Mouse (Mus musculus): ENCODE measurements at regions not wholly inside any gene's neighbourhood (a gene's known extent, or its start where the extent isn't known, plus 50 kb on each side); places are given as distances from the start of the nearest gene placed in this dataset.

DNA sequence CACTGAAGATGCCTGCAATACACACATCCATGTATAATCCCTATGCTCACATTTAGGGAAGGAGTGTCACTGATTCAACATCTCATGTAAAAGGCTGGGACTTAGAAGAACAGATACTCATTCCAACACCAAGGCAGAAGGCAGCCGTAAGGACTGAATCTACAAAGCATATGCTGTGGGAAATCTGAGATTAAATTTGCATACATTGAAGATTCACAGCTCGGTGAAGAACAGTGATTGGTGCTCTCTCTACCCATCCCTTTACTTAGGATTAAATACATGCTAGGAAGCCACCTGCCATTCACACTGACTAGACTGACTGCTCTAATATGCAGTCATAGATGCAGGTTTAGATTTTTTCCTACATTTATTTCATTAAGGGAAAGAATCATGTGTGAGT is 1476.5 kb upstream of the Lrrc6 start:
- no peak overlapping the region for H3ac ChIP-seq (ENCODE audit: control insufficient read depth, insufficient read length, low read depth)
- H3K79me2 ChIP-seq (ENCODE audit: control insufficient read depth, insufficient read depth), result no peaks in the 10 kb centered on the region
- no peak for TF ChIP-seq MAX (IDR thresholded peaks at IDR 0.05)
- no peak for TF ChIP-seq MYOG (IDR thresholded peaks at IDR 0.05; ENCODE audit: control insufficient read depth, extremely low read depth, insufficient read length)
- TF ChIP-seq USF1 (IDR thresholded peaks at IDR 0.05; ENCODE audit: low read depth), result no peak
- TF ChIP-seq CEBPB (IDR thresholded peaks at IDR 0.05; ENCODE audit: low read depth), result no peak
- TF ChIP-seq MYOD1 (IDR thresholded peaks at IDR 0.05; ENCODE audit: control insufficient read depth, insufficient read length, low read depth), result no peak
- no peak for TF ChIP-seq CTCF (IDR thresholded peaks at IDR 0.05; ENCODE audit: control insufficient read depth, insufficient read depth, insufficient read length)
- TF ChIP-seq FOSL1 (IDR thresholded peaks at IDR 0.05; ENCODE audit: insufficient read depth, low read length, poor library complexity, severe bottlenecking), result no peak
- no peaks in the 10 kb centered on the region for H3K36me3 ChIP-seq (ENCODE audit: control insufficient read depth, insufficient read depth)
- no peak overlapping the region for H3K4me3 ChIP-seq (ENCODE audit: insufficient read depth, poor library complexity, severe bottlenecking)
- H3K79me3 ChIP-seq (ENCODE audit: low read depth), result no peaks in the 10 kb centered on the region
- H3K27me3 ChIP-seq (ENCODE audit: control insufficient read depth, insufficient read depth, insufficient read length), result no peaks in the 10 kb centered on the region

DNA sequence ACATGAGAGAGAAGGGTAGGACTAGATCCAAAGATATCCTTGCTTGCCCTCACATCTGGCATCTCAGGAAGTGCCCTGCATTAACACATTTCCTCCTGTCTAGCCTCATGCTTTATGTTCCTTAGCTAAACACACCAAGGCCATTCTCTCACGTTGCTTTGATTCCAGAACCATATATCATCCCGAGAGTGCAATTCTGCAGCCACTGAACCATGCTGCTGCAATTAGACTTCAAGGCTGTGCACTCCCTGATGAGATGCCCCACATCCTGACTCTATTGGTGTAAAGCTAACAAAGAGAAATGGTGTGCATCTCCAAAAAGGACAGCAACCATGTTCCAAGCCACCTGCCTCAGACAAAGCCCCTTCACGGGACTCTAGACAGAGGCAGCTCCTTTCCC is 1471.3 kb upstream of the Lrrc6 start:
- no peaks in the 10 kb centered on the region for H3K36me3 ChIP-seq (ENCODE audit: control insufficient read depth, insufficient read depth)
- no peak overlapping the region for H3K4me3 ChIP-seq (ENCODE audit: insufficient read depth, poor library complexity, severe bottlenecking)
- peaks cover 3% of the 10 kb centered on the region for H3K27me3 ChIP-seq (ENCODE audit: control insufficient read depth, insufficient read depth, insufficient read length)
- H3K79me2 ChIP-seq (ENCODE audit: control insufficient read depth, insufficient read depth), result no peaks in the 10 kb centered on the region
- H3ac ChIP-seq (ENCODE audit: control insufficient read depth, insufficient read length, low read depth), result no peak overlapping the region
- no peaks in the 10 kb centered on the region for H3K79me3 ChIP-seq (ENCODE audit: low read depth)
- TF ChIP-seq CTCF (IDR thresholded peaks at IDR 0.05; ENCODE audit: control insufficient read depth, insufficient read depth, insufficient read length) (no peak), FOSL1 (IDR thresholded peaks at IDR 0.05; ENCODE audit: insufficient read depth, low read length, poor library complexity, severe bottlenecking) (no peak), MYOD1 (IDR thresholded peaks at IDR 0.05; ENCODE audit: control insufficient read depth, insufficient read length, low read depth) (no peak), MYOG (IDR thresholded peaks at IDR 0.05; ENCODE audit: control insufficient read depth, extremely low read depth, insufficient read length) (no peak), CEBPB (IDR thresholded peaks at IDR 0.05; ENCODE audit: low read depth) (no peak), USF1 (IDR thresholded peaks at IDR 0.05; ENCODE audit: low read depth) (no peak), MAX (IDR thresholded peaks at IDR 0.05) (no peak)

DNA sequence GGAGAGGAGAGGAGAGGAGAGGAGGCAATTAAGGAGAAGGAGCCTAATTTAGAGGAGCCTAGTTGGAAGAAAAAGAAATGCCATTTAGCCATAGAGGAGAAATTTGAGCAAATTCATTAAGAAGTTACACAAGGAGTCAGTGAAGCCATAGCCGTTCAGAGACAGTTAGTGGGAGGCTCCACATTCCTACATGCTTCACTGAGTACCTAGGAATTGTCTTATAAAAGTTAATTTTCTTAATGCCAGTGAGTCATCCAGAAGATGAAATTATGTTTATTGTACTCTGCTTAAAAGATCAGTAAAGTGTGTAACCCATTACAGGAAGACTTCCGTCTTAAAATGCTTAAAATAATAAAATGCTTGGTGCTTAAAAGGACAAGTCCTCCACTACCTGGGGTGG is 1453.5 kb upstream of the Lrrc6 start:
- Histone ChIP-seq H3K4me3 (ENCODE audit: insufficient read depth, poor library complexity, severe bottlenecking) (no peak overlapping the region), H3K79me3 (ENCODE audit: low read depth) (no peaks in the 10 kb centered on the region), H3K36me3 (ENCODE audit: control insufficient read depth, insufficient read depth) (no peaks in the 10 kb centered on the region), H3K79me2 (ENCODE audit: control insufficient read depth, insufficient read depth) (no peaks in the 10 kb centered on the region), H3K27me3 (ENCODE audit: control insufficient read depth, insufficient read depth, insufficient read length) (no peaks in the 10 kb centered on the region), H3ac (ENCODE audit: control insufficient read depth, insufficient read length, low read depth) (no peak overlapping the region)
- TF ChIP-seq CEBPB (IDR thresholded peaks at IDR 0.05; ENCODE audit: low read depth) (no peak), CTCF (IDR thresholded peaks at IDR 0.05; ENCODE audit: control insufficient read depth, insufficient read depth, insufficient read length) (no peak), USF1 (IDR thresholded peaks at IDR 0.05; ENCODE audit: low read depth) (no peak), MYOG (IDR thresholded peaks at IDR 0.05; ENCODE audit: control insufficient read depth, extremely low read depth, insufficient read length) (no peak), MAX (IDR thresholded peaks at IDR 0.05) (no peak), FOSL1 (IDR thresholded peaks at IDR 0.05; ENCODE audit: insufficient read depth, low read length, poor library complexity, severe bottlenecking) (no peak), MYOD1 (IDR thresholded peaks at IDR 0.05; ENCODE audit: control insufficient read depth, insufficient read length, low read depth) (no peak)

DNA sequence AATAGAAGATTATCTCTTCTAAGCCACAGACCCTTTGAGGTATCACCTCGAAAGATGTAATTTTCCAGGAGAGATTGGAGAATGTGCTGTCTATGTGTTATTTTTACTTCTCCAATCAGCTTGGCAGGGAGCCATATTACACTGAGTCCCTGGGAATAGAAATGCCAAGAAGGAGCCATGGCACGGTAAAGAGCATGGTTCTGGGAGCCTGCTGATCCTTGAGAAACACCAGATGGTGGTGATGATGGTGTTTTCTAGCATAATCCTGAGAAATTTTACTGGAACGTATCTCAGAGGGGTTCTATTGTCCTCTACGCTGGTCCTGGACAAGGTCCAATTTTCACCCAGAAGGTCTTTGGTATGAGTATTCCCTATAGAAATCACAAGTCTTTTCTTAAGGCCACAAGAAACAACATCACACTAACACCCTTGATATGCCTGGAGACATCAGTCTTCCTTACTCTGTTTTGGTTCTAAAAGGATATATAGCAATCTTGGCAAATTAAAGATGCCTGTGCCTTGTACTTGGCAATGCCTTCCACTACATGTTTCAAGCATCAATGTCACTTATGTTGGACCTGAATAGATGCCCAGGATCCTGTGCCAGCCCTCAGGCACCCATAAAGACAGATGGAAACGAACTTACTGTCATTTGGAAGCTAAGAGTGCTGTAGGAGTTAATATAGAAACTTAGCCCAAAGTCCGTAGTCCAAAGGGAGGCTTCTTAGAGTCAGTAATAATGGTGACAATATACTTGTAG is 1449.8 kb upstream of the Lrrc6 start:
- Histone ChIP-seq H3K79me3 (ENCODE audit: low read depth) (no peaks in the 10 kb centered on the region), H3K4me3 (ENCODE audit: insufficient read depth, poor library complexity, severe bottlenecking) (no peak overlapping the region), H3K27me3 (ENCODE audit: control insufficient read depth, insufficient read depth, insufficient read length) (no peaks in the 10 kb centered on the region), H3K36me3 (ENCODE audit: control insufficient read depth, insufficient read depth) (no peaks in the 10 kb centered on the region), H3K79me2 (ENCODE audit: control insufficient read depth, insufficient read depth) (no peaks in the 10 kb centered on the region), H3ac (ENCODE audit: control insufficient read depth, insufficient read length, low read depth) (no peak overlapping the region)
- TF ChIP-seq USF1 (IDR thresholded peaks at IDR 0.05; ENCODE audit: low read depth) (no peak), MYOG (IDR thresholded peaks at IDR 0.05; ENCODE audit: control insufficient read depth, extremely low read depth, insufficient read length) (no peak), MAX (IDR thresholded peaks at IDR 0.05) (no peak), MYOD1 (IDR thresholded peaks at IDR 0.05; ENCODE audit: control insufficient read depth, insufficient read length, low read depth) (no peak)

DNA sequence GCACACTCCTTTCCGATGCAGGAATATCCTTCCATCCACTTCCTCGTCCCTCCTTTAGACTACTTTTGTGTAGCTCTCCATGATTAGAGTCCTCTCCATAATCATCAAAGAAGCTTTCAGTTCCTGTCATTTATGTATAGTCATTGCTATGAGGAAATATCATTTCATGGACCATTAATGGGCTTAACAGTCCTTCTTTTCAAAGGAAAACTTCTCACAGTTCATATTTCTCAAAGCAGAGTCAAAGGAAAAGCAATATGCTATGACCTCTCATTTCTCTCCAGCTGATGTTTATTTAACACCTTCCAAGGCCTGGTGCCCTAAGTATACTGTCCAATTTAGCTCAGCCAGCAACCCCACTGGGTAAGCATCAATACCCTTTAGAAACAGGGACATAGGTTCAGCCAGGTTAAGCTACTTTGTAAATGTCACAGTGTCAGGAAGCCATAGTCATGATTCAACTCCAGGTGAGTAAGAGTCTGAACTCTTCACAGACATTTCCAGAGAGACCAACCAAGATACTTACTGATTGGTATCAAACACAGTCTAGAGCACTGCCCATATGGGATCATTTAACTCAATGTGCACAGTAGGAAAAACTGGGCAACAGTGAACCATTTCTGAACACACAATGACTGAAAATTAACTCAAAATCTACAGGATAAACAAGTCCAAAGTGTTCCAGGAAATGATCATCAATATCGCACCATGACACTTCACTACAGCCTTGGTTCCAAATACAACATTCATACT is 1443.8 kb upstream of the Lrrc6 start:
- Histone ChIP-seq H3K79me2 (ENCODE audit: control insufficient read depth, insufficient read depth) (no peaks in the 10 kb centered on the region), H3K79me3 (ENCODE audit: low read depth) (no peaks in the 10 kb centered on the region), H3ac (ENCODE audit: control insufficient read depth, insufficient read length, low read depth) (no peak overlapping the region), H3K4me3 (ENCODE audit: insufficient read depth, poor library complexity, severe bottlenecking) (no peak overlapping the region), H3K36me3 (ENCODE audit: control insufficient read depth, insufficient read depth) (no peaks in the 10 kb centered on the region), H3K27me3 (ENCODE audit: control insufficient read depth, insufficient read depth, insufficient read length) (no peaks in the 10 kb centered on the region)
- TF ChIP-seq CTCF (IDR thresholded peaks at IDR 0.05; ENCODE audit: control insufficient read depth, insufficient read depth, insufficient read length) (no peak), MYOG (IDR thresholded peaks at IDR 0.05; ENCODE audit: control insufficient read depth, extremely low read depth, insufficient read length) (no peak), USF1 (IDR thresholded peaks at IDR 0.05; ENCODE audit: low read depth) (no peak), MYOD1 (IDR thresholded peaks at IDR 0.05; ENCODE audit: control insufficient read depth, insufficient read length, low read depth) (no peak), MAX (IDR thresholded peaks at IDR 0.05) (no peak), CEBPB (IDR thresholded peaks at IDR 0.05; ENCODE audit: low read depth) (no peak), FOSL1 (IDR thresholded peaks at IDR 0.05; ENCODE audit: insufficient read depth, low read length, poor library complexity, severe bottlenecking) (no peak)
